Mouse (Mus musculus): ENCODE measurements at regions not wholly inside any gene's neighbourhood (a gene's known extent, or its start where the extent isn't known, plus 50 kb on each side); places are given as distances from the start of the nearest gene placed in this dataset.
A peak's percentile ranks its signal among the peaks of the same experiment; 100 is the strongest.

GRCm38 (mm10) chr15:7537858-7538257 lies 139.7 kb upstream of the Egflam start:
- Histone ChIP-seq H3K4me3 (replicated peaks; ENCODE audit: insufficient read depth, low read depth, low read length) (no peak overlapping the region), H3K27ac (ENCODE audit: insufficient read depth, low read length) (no peak overlapping the region), H3K4me1 (ENCODE audit: control insufficient read depth, insufficient read depth, low read length) (no peaks in the 10 kb centered on the region), H3K27me3 (ENCODE audit: control insufficient read depth, insufficient read depth, low read length) (no peaks in the 10 kb centered on the region)
- 76% methylated on average over 4 of the region's 4 CpGs for WGBS
- TF ChIP-seq POLR2A (IDR thresholded peaks at IDR 0.05; ENCODE audit: borderline replicate concordance, insufficient read depth, low read length), result no peak
- TF ChIP-seq CTCF (IDR thresholded peaks at IDR 0.05; ENCODE audit: borderline replicate concordance, insufficient read depth, low read depth, low read length), result no peak
- DNase-seq, result no peak

GRCm38 (mm10) chr15:7553190-7553895 lies 155.1 kb upstream of the Egflam start:
- 46% methylated on average over 2 of the region's 2 CpGs for WGBS
- TF ChIP-seq POLR2A (IDR thresholded peaks at IDR 0.05; ENCODE audit: borderline replicate concordance, insufficient read depth, low read length) (no peak), CTCF (IDR thresholded peaks at IDR 0.05; ENCODE audit: borderline replicate concordance, insufficient read depth, low read depth, low read length) (no peak)
- no peak overlapping the region for H3K27ac ChIP-seq (ENCODE audit: insufficient read depth, low read length)
- H3K4me1 ChIP-seq (ENCODE audit: control insufficient read depth, insufficient read depth, low read length), result no peaks in the 10 kb centered on the region
- no peak overlapping the region for H3K4me3 ChIP-seq (replicated peaks; ENCODE audit: insufficient read depth, low read depth, low read length)
- DNase-seq, result no peak
- no peaks in the 10 kb centered on the region for H3K27me3 ChIP-seq (ENCODE audit: control insufficient read depth, insufficient read depth, low read length)

- 98% methylated on average over 3 of the region's 3 CpGs for WGBS
- H3K27ac ChIP-seq (ENCODE audit: insufficient read depth, low read length), result no peak overlapping the region
- no peak for DNase-seq
Measured at GRCm38 (mm10) chr15:7554433-7554832, 156.2 kb upstream of the Egflam start.

GRCm38 (mm10) chr15:7563279-7563678 lies 165.1 kb upstream of the Egflam start:
- no peaks in the 10 kb centered on the region for H3K27me3 ChIP-seq (ENCODE audit: control insufficient read depth, insufficient read depth, low read length)
- H3K27ac ChIP-seq (ENCODE audit: insufficient read depth, low read length), result no peak overlapping the region
- no peak for TF ChIP-seq CTCF (IDR thresholded peaks at IDR 0.05; ENCODE audit: borderline replicate concordance, insufficient read depth, low read depth, low read length)
- DNase-seq, result no peak
- 41% methylated on average over 4 of the region's 4 CpGs for WGBS
- no peak overlapping the region for H3K4me3 ChIP-seq (replicated peaks; ENCODE audit: insufficient read depth, low read depth, low read length)
- H3K4me1 ChIP-seq (ENCODE audit: control insufficient read depth, insufficient read depth, low read length), result no peaks in the 10 kb centered on the region; the same call in 1 of the 2 replicates

More at GRCm38 (mm10) chr15:7554433-7554832, 156.2 kb upstream of the Egflam start:
- TF ChIP-seq POLR2A (IDR thresholded peaks at IDR 0.05; ENCODE audit: borderline replicate concordance, insufficient read depth, low read length) (no peak), CTCF (IDR thresholded peaks at IDR 0.05; ENCODE audit: borderline replicate concordance, insufficient read depth, low read depth, low read length) (no peak)
- no peak overlapping the region for H3K4me3 ChIP-seq (replicated peaks; ENCODE audit: insufficient read depth, low read depth, low read length)
- H3K4me1 ChIP-seq (ENCODE audit: control insufficient read depth, insufficient read depth, low read length), result no peaks in the 10 kb centered on the region
- H3K27me3 ChIP-seq (ENCODE audit: control insufficient read depth, insufficient read depth, low read length), result no peaks in the 10 kb centered on the region

- TF ChIP-seq POLR2A (IDR thresholded peaks at IDR 0.05; ENCODE audit: borderline replicate concordance, insufficient read depth, low read length) (no peak), CTCF (IDR thresholded peaks at IDR 0.05; ENCODE audit: borderline replicate concordance, insufficient read depth, low read depth, low read length) (no peak)
- no peaks in the 10 kb centered on the region; the same call in 1 of the 2 replicates for H3K4me1 ChIP-seq (ENCODE audit: control insufficient read depth, insufficient read depth, low read length)
- peak; percentile 49 to 50 for DNase-seq
- H3K4me3 ChIP-seq (replicated peaks; ENCODE audit: insufficient read depth, low read depth, low read length), result no peak overlapping the region
- no peaks in the 10 kb centered on the region for H3K27me3 ChIP-seq (ENCODE audit: control insufficient read depth, insufficient read depth, low read length)
- 6% methylated on average over 9 of the region's 9 CpGs for WGBS
- H3K27ac ChIP-seq (ENCODE audit: insufficient read depth, low read length), result no peak overlapping the region
Measured at GRCm38 (mm10) chr15:7563726-7564125, 165.5 kb upstream of the Egflam start.

- Histone ChIP-seq H3K27ac (ENCODE audit: insufficient read depth, low read length) (no peak overlapping the region), H3K27me3 (ENCODE audit: control insufficient read depth, insufficient read depth, low read length) (no peaks in the 10 kb centered on the region), H3K4me1 (ENCODE audit: control insufficient read depth, insufficient read depth, low read length) (no peaks in the 10 kb centered on the region), H3K4me3 (replicated peaks; ENCODE audit: insufficient read depth, low read depth, low read length) (no peak overlapping the region)
- DNase-seq, result no peak
- WGBS, result 96% methylated on average over 1 of the region's 1 CpGs
- no peak for TF ChIP-seq CTCF (IDR thresholded peaks at IDR 0.05; ENCODE audit: borderline replicate concordance, insufficient read depth, low read depth, low read length)
- TF ChIP-seq POLR2A (IDR thresholded peaks at IDR 0.05; ENCODE audit: borderline replicate concordance, insufficient read depth, low read length), result no peak
Measured at GRCm38 (mm10) chr15:7572221-7572620, 174.0 kb upstream of the Egflam start.

- 49% methylated on average over 3 of the region's 3 CpGs for WGBS
- Histone ChIP-seq H3K4me3 (replicated peaks; ENCODE audit: insufficient read depth, low read depth, low read length) (no peak overlapping the region), H3K27me3 (ENCODE audit: control insufficient read depth, insufficient read depth, low read length) (no peaks in the 10 kb centered on the region), H3K27ac (ENCODE audit: insufficient read depth, low read length) (no peak overlapping the region), H3K4me1 (ENCODE audit: control insufficient read depth, insufficient read depth, low read length) (no peaks in the 10 kb centered on the region)
- TF ChIP-seq CTCF (IDR thresholded peaks at IDR 0.05; ENCODE audit: borderline replicate concordance, insufficient read depth, low read depth, low read length) (no peak), POLR2A (IDR thresholded peaks at IDR 0.05; ENCODE audit: borderline replicate concordance, insufficient read depth, low read length) (no peak)
- DNase-seq, result no peak
Measured at GRCm38 (mm10) chr15:7574264-7574663, 176.1 kb upstream of the Egflam start.

GRCm38 (mm10) chr15:7574811-7575210 lies 176.6 kb upstream of the Egflam start:
- Histone ChIP-seq H3K4me1 (ENCODE audit: control insufficient read depth, insufficient read depth, low read length) (no peaks in the 10 kb centered on the region), H3K27ac (ENCODE audit: insufficient read depth, low read length) (no peak overlapping the region), H3K27me3 (ENCODE audit: control insufficient read depth, insufficient read depth, low read length) (no peaks in the 10 kb centered on the region), H3K4me3 (replicated peaks; ENCODE audit: insufficient read depth, low read depth, low read length) (no peak overlapping the region)
- DNase-seq, result peak in 1 of 2 experiments; percentile 7
- WGBS, result 18% methylated on average over 2 of the region's 2 CpGs
- TF ChIP-seq POLR2A (IDR thresholded peaks at IDR 0.05; ENCODE audit: borderline replicate concordance, insufficient read depth, low read length) (no peak), CTCF (IDR thresholded peaks at IDR 0.05; ENCODE audit: borderline replicate concordance, insufficient read depth, low read depth, low read length) (no peak)

Measured in cerebellum, adult 2 months (tissue).